Mouse (Mus musculus): ENCODE results near the gene Cmtm3.

- TF ChIP-seq CTCF (IDR thresholded peaks at IDR 0.05; ENCODE audit: borderline replicate concordance, insufficient read depth, low read length) (no peak), POLR2A (IDR thresholded peaks at IDR 0.05; ENCODE audit: low read depth, low read length) (no peak)
Observed at GRCm38 (mm10) chr8:104387980-104388379, 48.8 kb downstream of the Cmtm3 start.
